Mouse (Mus musculus) T-helper 17 cell (primary cell): ENCODE measurements around the gene Irak4.

Source experiments
- in situ Hi-C, 2 experiments: fragments of 300-600 bp; cut with MboI, MseI; formaldehyde crosslinking; loops; 1 replicate in 1 of 2; 2 replicates in 1 of 2; pipeline ENCODE4 v1.15.1; 2025; ENCODE audit warnings: high pct_unique_total_duplicates in 2 of 2

Irak4 gene

DNA sequence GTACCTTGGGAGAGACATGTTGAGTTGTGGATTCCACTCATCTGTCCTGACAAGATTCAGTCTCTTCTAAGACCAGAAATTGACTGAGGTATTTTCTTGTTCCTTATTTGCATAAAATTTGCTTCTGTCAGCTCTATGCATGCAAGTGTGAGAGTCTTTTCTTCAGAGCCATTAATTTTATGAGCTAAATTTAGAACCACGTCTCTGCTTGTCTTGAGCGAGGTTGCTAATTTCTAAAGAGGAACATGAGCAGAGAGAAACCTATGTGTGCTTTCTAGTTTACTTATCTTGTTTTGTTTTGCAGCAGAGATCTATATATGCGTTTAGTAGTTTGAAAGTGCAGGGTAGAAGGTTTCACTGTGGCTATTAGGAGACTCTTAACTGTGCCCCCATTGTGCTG is 59.0 kb downstream of the Irak4 start:
- in situ Hi-C loops: loop anchor here in 1 of 2 experiments (5.0 kb wide), 1 partner anchor 55 kb away; no protein-coding TSS in a partner anchor

DNA sequence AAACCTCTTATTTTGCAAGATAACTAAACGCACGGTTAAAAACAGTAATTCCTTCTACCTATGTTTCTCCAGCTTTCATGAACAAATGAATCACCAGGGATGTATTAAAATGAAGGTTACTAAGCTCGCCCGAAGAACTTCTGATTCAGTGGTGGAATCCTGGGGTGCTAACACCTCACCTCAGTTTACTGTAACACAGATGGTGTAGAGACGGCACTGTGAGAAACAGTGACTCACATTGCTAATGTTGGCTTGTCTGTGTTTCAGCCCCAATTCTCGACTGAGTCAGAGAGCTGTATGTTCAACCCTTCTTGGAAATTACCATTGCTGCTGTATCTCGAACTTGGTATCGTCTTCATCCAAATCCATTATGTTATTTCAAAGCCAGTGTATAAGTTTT is 64.3 kb downstream of the Irak4 start:
- in situ Hi-C loops: no loop called here

DNA sequence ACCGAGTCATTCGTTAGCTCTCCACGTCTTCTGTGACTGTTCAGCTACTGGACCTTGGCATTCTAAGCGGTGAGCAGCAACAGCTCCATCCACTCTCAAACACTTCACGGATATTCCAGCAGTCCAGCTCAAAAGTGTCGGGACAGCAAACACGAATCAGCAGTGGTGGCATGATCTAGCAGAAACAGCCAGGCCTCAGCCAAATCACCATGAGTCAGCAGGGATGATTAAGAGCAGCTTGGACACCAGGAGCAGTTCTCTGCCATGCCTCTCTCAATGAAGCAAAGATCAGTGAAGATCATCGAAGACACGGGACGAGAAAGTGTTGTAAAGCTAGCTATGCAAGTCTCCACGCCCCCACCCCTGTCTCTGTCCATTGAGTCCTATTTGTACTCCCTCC is 72.6 kb downstream of the Irak4 start:
- in situ Hi-C loops: no loop called here

DNA sequence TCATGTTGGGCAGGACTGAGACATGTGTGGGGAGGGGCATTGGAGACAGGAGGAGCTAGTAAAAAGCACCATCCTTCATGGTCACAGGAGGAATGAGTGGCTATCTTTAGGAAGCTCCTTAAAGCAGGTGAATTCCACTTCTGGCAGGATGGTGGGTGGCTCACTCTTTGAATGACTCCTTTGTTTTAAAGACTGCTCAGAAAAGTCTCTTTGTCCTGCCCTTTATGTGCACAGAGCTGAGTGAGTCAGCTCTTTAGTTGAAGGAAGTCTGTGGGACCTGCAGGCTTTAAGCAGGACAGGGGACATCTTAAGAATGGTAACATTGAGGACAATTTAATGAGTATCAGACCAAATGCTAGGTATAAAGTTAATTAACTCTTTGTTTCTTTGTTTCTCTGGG is 77.5 kb downstream of the Irak4 start:
- in situ Hi-C loops: no loop called here

DNA sequence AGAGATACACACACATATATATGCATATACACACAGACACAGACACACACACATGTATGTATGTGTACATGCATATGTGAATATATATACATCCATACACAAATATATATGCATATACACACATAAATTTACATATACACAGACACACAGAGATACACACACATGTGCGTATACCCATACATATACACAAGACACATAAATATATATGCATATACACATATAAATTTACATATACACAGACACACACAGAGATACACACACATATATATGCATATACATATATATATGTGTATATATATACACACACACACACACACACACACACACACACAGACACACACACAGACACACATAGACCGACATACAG is 85.0 kb downstream of the Irak4 start:
- in situ Hi-C loops: no loop called here

DNA sequence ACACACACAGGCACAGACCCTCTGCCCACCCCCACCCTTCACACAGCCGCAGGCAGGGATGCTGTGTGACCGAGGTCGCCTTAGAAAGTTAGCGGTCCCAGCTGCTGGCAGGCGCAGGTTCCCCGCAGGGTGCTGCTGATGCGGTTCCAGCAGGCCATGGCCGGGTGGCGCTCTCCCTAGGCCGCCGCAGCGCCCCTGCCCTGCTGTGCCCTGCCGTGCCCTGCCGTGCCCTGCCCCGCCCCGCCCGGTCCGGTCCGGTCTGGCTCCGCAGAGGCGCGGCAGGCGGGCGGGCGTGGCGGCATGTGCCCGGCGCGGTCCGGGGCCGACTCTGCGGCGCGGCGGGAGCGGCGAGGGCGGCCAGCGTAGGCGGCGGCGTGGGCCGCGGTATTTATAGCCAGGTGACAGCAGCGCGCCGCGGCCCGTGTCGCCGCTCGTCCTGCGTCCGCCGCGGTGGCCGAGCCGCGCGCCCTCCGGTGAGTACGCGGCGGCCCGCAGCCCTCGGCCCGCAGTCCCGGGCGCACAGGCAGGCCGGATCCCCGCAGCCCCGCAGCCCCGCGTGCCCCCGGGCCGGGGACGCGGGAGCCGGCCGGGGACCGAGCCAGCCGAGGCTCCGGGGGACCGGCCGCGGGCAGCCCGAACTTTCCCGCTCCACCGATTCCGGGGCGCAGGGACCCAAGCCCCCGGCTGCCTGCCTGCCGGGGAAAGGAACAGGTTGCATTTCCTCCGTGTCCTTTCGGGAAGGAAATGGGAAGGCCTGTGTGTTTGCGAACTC is 85.6 kb downstream of the Irak4 start, which contains the start of gene Tmem117:
Gene Tmem117, plus strand, starts transcription at position 403 of the 772 bp plus-strand sequence.
- in situ Hi-C loops: no loop called here

DNA sequence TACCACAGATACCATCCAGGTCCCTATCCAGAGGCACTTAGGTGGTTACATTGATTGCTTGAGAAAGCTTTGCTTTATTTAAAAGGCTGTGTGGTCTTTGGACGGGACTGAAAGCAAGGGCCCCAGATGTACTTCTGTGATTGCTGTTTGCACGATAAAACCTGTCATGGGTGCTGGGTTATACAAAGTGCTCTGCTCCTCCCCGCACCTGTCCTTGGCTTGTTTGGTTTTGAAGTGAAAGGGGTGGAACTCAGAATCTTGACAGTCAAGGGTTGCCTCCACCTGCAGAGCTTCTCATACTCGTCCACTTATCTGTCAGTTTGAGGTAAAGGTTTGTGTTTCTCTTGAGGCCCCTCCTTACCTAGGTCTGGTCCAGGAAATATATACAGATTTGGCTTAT is 87.1 kb downstream of the Irak4 start:
- in situ Hi-C loops: no loop called here
